Mouse (Mus musculus) lung, embryonic 16.5 days (tissue): ENCODE data around the gene Phf21a. TPM values are rescaled to one million over a fixed set of nuclear protein-coding genes. Genes with fewer than 3 reads are reported as not detected.

Experiments
- ATAC-seq: fragments of 200-750 bp; cut with Nextera tagmentation; 2 replicates; pipeline ENCODE4 v1.8.0; 2017; ENCODE audit warnings: low read depth, mild to moderate bottlenecking, moderate library complexity
- H3K27ac ChIP-seq: fragments of 300-500 bp; sonication (generic); 2 replicates; pipeline ENCODE4 v1.5.1; 2014; ENCODE audit warnings: mild to moderate bottlenecking, control low read depth, low read length
- H3K27me3 ChIP-seq: fragments of 300-500 bp; sonication (generic); 2 replicates; pipeline ENCODE4 v1.6.1; 2014; ENCODE audit warnings: low read depth, low read length, mixed read lengths; ENCODE audit not compliant: control insufficient read depth, insufficient read depth
- H3K36me3 ChIP-seq: fragments of 300-500 bp; sonication (generic); 2 replicates; pipeline ENCODE4 v1.6.1; 2014; ENCODE audit warnings: low read length; ENCODE audit not compliant: control insufficient read depth, insufficient read depth
- H3K4me1 ChIP-seq: fragments of 300-500 bp; sonication (generic); replicated peaks from 2 replicates; pipeline ENCODE4 v1.6.1; 2014; ENCODE audit warnings: low read length, mixed read lengths; ENCODE audit not compliant: control insufficient read depth, insufficient read depth
- H3K4me2 ChIP-seq: fragments of 300-500 bp; sonication (generic); 2 replicates; pipeline ENCODE4 v1.6.1; 2014; ENCODE audit warnings: low read depth, low read length, control low read depth
- H3K4me3 ChIP-seq: fragments of 300-500 bp; sonication (generic); 2 replicates; pipeline ENCODE4 v1.5.1; 2014; ENCODE audit warnings: mild to moderate bottlenecking, low read length, control low read depth
- H3K9ac ChIP-seq: fragments of 300-500 bp; sonication (generic); 2 replicates; pipeline ENCODE4 v1.6.1; 2014; ENCODE audit warnings: low read length, control low read depth
- H3K9me3 ChIP-seq: fragments of 300-500 bp; sonication (generic); 2 replicates; pipeline ENCODE4 v1.6.1; 2016; ENCODE audit warnings: low read length; ENCODE audit not compliant: control insufficient read depth
- WGBS: fragments of 180-500 bp; shearing (Covaris S2); extraction: QIAGEN DNeasy Blood & Tissue Kit; methylation state at CpG from one replicate; pipeline ENCODE4 v1.1.7; 2014; 5-methylcytosine and 5-hydroxymethylcytosine counted together
- polyA plus RNA-seq: library from polyadenylated mRNA; unstranded; fragments of >200 nt; fragmentation: Nextera tagmentation; extraction: Ambion mirVana; gene quantifications from 2 replicates; pipeline ENCODE4 v1.2.1, GENCODE M21; 2015

Phf21a gene
- polyA plus RNA-seq, 1 experiment from 2014 or later = 31.4 TPM

DNA sequence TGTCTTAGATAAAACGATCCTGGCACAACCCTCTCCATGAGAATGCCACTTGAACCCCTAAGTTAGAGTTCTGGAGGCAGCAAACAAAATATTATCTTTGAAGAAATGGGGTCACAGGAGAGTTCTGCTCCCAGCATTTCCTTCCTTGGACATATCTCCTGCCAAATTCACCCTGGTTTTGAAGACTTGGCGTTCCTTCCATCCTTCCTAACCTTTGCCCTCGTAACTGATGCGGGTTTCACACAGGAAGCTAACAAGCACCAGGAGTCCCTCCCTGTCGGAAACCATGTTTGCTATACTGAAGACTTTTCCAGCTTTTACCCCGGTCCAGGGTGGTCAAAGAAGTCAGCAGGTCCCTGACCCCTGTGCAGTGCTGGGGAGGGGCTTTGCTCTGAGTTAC is 261.3 kb downstream of the Phf21a start:
- no peaks in the 10 kb centered on the region for H3K9me3 ChIP-seq
- no peak for ATAC-seq
- H3K4me2 ChIP-seq = no peak overlapping the region
- 44% methylated on average over 6 of the region's 6 CpGs for WGBS
- H3K4me3 ChIP-seq = no peak overlapping the region
- no peak overlapping the region for H3K9ac ChIP-seq
- H3K4me1 ChIP-seq = no peaks in the 10 kb centered on the region
- H3K27ac ChIP-seq = no peak overlapping the region
- H3K36me3 ChIP-seq = peaks cover 32% of the 10 kb centered on the region
- no peaks in the 10 kb centered on the region for H3K27me3 ChIP-seq

GRCm38 (mm10) chr2:92359301-92359700 is 266.4 kb downstream of the Phf21a start:
- Histone ChIP-seq H3K27ac (no peak overlapping the region), H3K4me1 (no peaks in the 10 kb centered on the region), H3K4me3 (no peak overlapping the region), H3K4me2 (no peak overlapping the region), H3K9ac (no peak overlapping the region), H3K27me3 (no peaks in the 10 kb centered on the region), H3K36me3 (peaks cover 34% of the 10 kb centered on the region), H3K9me3 (no peaks in the 10 kb centered on the region)
- ATAC-seq = 0 out of 2 replicates have a peak, but pooled peaks have one; percentile 36
- 62% methylated on average over 2 of the region's 2 CpGs for WGBS

- Histone ChIP-seq H3K9ac (no peak overlapping the region), H3K27ac (no peak overlapping the region), H3K4me1 (no peaks in the 10 kb centered on the region), H3K36me3 (peaks cover 33% of the 10 kb centered on the region), H3K27me3 (no peaks in the 10 kb centered on the region), H3K9me3 (no peaks in the 10 kb centered on the region), H3K4me3 (no peak overlapping the region), H3K4me2 (no peak overlapping the region)
- no peak for ATAC-seq
- WGBS = 73% methylated on average over 25 of the region's 25 CpGs
Measured at GRCm38 (mm10) chr2:92360186-92360823, 267.4 kb downstream of the Phf21a start.

DNA sequence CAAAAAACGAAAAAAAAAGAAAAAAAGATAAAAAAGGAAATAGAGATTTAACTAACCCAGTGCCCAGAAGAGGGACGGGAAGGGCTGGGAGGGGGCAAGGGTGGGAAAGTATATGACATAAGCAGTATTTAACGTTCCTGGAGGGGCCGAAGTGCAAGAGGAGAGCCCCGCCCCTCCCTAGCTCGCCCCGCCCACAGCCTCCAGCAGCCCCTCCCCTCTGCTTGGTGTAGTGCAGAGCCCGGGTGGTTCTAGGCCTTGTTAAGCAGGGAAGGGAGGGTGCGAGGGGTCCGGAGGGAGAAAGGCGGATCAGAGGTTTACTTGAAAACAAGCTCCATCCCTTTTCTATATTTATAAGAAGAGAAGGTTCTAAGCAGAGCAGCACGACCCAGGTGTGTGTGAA is 268.0 kb downstream of the Phf21a start:
- H3K27me3 ChIP-seq = no peaks in the 10 kb centered on the region
- no peak overlapping the region for H3K9ac ChIP-seq
- 27% methylated on average over 12 of the region's 12 CpGs for WGBS
- H3K4me3 ChIP-seq = no peak overlapping the region
- H3K36me3 ChIP-seq = peaks cover 30% of the 10 kb centered on the region
- no peak overlapping the region for H3K27ac ChIP-seq
- no peaks in the 10 kb centered on the region for H3K9me3 ChIP-seq
- no peaks in the 10 kb centered on the region for H3K4me1 ChIP-seq
- ATAC-seq = no peak
- H3K4me2 ChIP-seq = no peak overlapping the region

DNA sequence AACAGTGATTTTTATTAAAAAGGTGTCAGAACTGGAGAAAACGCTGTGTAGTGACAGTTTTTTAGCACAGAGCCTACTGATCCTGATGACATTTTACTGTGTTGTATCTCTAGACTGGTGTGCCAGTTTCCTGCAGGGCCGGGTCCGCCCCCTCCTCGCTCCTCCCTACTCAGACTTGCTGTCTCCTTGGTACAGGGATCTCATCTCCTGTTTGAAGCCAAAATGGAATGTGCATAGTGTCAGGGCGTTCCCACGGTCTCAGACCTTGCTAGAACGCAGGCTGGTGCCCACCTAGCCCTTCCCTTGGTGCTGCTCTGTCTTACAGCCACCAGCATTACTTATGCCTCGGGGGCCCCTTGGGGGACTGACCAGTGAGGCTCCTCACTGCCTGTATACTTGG is 268.9 kb downstream of the Phf21a start:
- 85% methylated on average over 8 of the region's 8 CpGs for WGBS

GRCm38 (mm10) chr2:92362571-92363228 is 269.8 kb downstream of the Phf21a start:
- H3K4me1 ChIP-seq = no peaks in the 10 kb centered on the region
- H3K27ac ChIP-seq = no peak overlapping the region
- no peak overlapping the region for H3K4me3 ChIP-seq
- H3K27me3 ChIP-seq = no peaks in the 10 kb centered on the region
- H3K36me3 ChIP-seq = peaks cover 21% of the 10 kb centered on the region
- 88% methylated on average over 6 of the region's 6 CpGs for WGBS
- H3K4me2 ChIP-seq = no peak overlapping the region
- ATAC-seq = no peak
- H3K9ac ChIP-seq = no peak overlapping the region
- no peaks in the 10 kb centered on the region for H3K9me3 ChIP-seq

More for the DNA sequence above, 268.9 kb downstream of the Phf21a start:
- Histone ChIP-seq H3K27me3 (no peaks in the 10 kb centered on the region), H3K4me3 (no peak overlapping the region), H3K27ac (no peak overlapping the region), H3K4me1 (no peaks in the 10 kb centered on the region), H3K36me3 (peaks cover 28% of the 10 kb centered on the region), H3K9ac (no peak overlapping the region), H3K4me2 (no peak overlapping the region), H3K9me3 (no peaks in the 10 kb centered on the region)
- ATAC-seq = no peak

DNA sequence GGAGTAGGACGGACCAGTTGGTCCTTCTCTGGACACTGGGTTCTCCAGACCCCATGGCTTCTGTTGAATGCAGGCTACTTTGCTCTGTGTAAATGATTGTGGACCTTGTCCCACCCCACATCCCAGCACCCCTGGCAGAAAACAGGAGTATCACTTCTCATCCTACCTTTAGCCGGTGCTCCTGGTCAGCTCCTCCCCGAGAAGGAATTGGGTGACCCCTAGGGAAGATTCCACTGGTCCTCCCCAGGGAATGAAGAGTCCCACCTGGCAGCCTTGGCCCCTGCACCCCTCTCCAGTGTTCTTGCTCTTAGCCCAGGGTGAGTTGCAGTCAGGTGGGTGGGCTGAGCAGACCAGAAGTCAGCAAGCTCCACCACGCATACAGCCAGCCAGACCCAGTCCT is 271.2 kb downstream of the Phf21a start:
- no peak for ATAC-seq
- H3K4me2 ChIP-seq = no peak overlapping the region
- H3K27me3 ChIP-seq = peaks cover under 1% of the 10 kb centered on the region; the same call in 1 of the 2 replicates
- no peak overlapping the region for H3K9ac ChIP-seq
- 83% methylated on average over 4 of the region's 4 CpGs for WGBS
- H3K36me3 ChIP-seq = peaks cover 10% of the 10 kb centered on the region
- no peak overlapping the region for H3K27ac ChIP-seq
- 0 out of 2 replicates have a peak, but pooled peaks cover under 1% of the 10 kb centered on the region for H3K4me1 ChIP-seq
- H3K9me3 ChIP-seq = no peaks in the 10 kb centered on the region
- no peak overlapping the region for H3K4me3 ChIP-seq

DNA sequence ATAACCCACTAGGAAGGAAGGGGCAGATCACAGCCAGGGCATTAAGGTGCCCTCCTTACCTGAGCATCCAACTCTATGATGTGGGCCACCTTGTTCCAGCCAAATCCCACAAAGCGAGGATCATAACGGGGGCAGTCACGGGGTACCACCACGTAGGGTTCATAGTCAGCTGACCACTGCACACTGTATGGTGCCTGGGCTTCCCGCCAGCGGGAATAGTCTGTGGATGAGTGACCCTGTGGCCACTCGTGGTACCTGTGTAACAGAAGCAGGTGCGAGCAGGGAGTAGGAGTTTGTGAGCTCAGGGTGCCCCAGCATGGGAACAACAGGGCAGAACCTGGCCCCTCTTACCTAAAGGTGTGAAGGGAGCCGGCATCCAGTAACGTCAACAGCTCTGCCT is 272.7 kb downstream of the Phf21a start:
- Histone ChIP-seq H3K4me2 (no peak overlapping the region), H3K27ac (no peak overlapping the region), H3K9ac (no peak overlapping the region), H3K36me3 (peaks cover 3% of the 10 kb centered on the region), H3K4me1 (peaks cover 7% of the 10 kb centered on the region; the same call in 1 of the 2 replicates), H3K4me3 (no peak overlapping the region), H3K27me3 (peaks cover 12% of the 10 kb centered on the region), H3K9me3 (no peaks in the 10 kb centered on the region)
- ATAC-seq = no peak
- WGBS = 88% methylated on average over 10 of the region's 10 CpGs

DNA sequence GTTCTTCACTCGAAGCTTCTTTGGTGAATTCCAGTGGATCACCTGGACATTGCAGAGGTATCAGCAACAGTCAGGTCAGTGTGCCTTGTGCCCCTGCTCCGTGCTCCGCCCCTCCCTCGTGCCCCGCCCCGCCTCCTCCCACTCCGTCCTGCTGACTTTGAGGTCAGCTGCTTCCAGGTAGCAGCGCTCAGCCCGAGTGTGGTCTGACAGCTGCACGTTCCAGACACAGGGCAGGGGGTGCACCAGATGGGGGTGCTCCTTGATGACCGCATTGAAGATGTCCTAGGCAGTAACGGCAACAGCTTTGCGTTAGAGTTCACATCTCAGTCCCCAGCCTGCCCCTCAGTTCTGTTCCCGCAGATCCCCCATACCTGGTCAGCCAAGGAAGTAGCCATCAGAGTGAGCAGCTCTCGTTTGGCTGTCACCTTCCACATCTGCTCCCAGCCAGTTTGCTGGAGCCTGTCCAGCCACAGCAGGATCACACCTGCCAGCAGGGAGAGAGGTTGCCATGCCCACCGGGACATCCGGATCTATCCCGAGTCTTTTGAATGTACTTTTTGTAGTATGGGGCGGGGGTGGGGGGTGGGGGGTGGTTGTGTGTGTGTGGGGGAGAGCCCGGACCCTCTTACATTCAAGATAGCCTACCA is 274.6 kb downstream of the Phf21a start:
- Histone ChIP-seq H3K4me2 (no peak overlapping the region), H3K4me3 (no peak overlapping the region), H3K27me3 (peaks cover 23% of the 10 kb centered on the region), H3K27ac (no peak overlapping the region), H3K9ac (no peak overlapping the region), H3K36me3 (peaks cover 3% of the 10 kb centered on the region), H3K9me3 (no peaks in the 10 kb centered on the region), H3K4me1 (peaks cover 11% of the 10 kb centered on the region)
- 23% methylated on average over 20 of the region's 20 CpGs for WGBS
- ATAC-seq = no peak
